Mouse (Mus musculus): Measurements from ENCODE around the gene Ctnnal1. TPM values are rescaled to one million over a fixed set of nuclear protein-coding genes. Genes with fewer than 3 reads are reported as not detected.

Ctnnal1 gene
- polyA plus RNA-seq, 1 experiment from 2014 or later, result 25.6 TPM

DNA sequence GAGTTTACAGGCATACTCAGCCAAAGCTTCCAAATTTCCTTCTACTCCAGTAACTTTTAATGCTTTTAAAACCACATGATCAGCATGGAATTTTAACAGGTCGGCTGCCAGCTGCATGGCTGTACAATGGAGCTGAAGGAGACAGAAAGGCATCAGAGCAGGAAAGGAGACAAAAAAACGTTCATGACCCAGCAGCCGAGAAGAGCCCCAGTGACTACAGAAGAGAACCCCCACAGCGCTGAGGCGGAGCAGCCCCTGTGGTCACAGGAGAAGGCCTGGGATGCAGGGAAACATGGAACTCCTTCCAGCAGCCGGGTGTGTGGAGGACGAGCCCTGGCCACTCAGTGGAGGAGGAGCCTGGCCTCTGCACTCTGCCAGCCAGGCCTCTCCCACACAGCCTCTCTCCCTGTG, 35.5 kb downstream of the Ctnnal1 start:
- H3K9ac ChIP-seq, result no peak overlapping the region
- WGBS, result 71% methylated on average over 7 of the region's 7 CpGs
- no peak overlapping the region for H3K4me3 ChIP-seq (replicated peaks)
- no peaks in the 10 kb centered on the region for H3K27me3 ChIP-seq (replicated peaks)
- no peaks in the 10 kb centered on the region for H3K4me1 ChIP-seq (replicated peaks)
- no peaks in the 10 kb centered on the region for H3K9me3 ChIP-seq
- no peak for ATAC-seq
- no peak overlapping the region for H3K27ac ChIP-seq
- H3K36me3 ChIP-seq, result no peaks in the 10 kb centered on the region; the same call in 1 of the 2 replicates
- no peak overlapping the region for H3K4me2 ChIP-seq (replicated peaks)

DNA sequence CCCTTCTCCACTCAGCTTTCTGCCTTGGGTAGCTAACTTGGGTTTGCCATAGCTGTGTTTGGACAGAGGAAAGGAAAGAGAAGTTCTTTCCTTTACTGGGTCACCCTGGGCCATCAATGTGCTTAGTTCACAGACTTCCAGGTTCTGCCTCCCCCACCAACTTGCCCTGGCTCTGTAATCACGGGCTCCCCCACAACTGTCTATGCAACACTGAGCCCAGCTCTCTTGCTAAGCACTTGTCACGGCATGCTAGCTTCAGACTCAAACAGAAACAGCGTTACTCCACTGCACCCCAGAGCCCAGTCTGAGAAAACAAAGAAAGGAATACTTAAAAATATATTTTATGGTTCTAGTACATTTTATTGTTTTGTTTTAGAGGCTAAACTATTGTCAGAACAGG, 36.1 kb downstream of the Ctnnal1 start:
- WGBS, result 83% methylated on average over 3 of the region's 3 CpGs
- no peaks in the 10 kb centered on the region for H3K9me3 ChIP-seq
- H3K9ac ChIP-seq, result no peak overlapping the region
- no peak overlapping the region for H3K4me3 ChIP-seq (replicated peaks)
- no peak overlapping the region for H3K4me2 ChIP-seq (replicated peaks)
- ATAC-seq, result no peak
- no peak overlapping the region for H3K27ac ChIP-seq
- no peaks in the 10 kb centered on the region; the same call in 1 of the 2 replicates for H3K36me3 ChIP-seq
- no peaks in the 10 kb centered on the region for H3K4me1 ChIP-seq (replicated peaks)
- H3K27me3 ChIP-seq (replicated peaks), result no peaks in the 10 kb centered on the region

DNA sequence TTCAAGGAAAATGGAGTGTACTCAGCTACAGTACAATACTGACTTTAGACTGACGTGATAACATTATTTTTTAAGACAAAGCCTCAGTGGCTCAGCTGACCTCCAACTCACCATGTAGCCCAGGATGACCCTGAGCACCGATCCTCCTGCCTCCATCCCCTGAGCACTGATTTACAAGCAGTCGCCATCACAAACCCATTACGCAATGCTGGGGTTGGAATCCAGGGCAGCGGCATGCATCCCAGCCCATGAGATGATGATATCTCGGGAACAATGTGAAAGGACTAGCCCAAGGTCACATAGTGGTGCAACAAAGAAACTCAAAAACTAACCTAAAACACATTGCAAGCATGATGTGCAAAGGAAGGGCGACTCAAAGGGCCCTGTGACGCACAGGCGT, 40.8 kb downstream of the Ctnnal1 start:
- 93% methylated on average over 9 of the region's 9 CpGs for WGBS
- no peaks in the 10 kb centered on the region; the same call in 1 of the 2 replicates for H3K36me3 ChIP-seq
- H3K27ac ChIP-seq, result no peak overlapping the region
- ATAC-seq, result no peak
- H3K4me1 ChIP-seq (replicated peaks), result no peaks in the 10 kb centered on the region
- H3K9me3 ChIP-seq, result no peaks in the 10 kb centered on the region
- no peak overlapping the region for H3K9ac ChIP-seq
- no peaks in the 10 kb centered on the region for H3K27me3 ChIP-seq (replicated peaks)
- H3K4me3 ChIP-seq (replicated peaks), result no peak overlapping the region
- no peak overlapping the region for H3K4me2 ChIP-seq (replicated peaks)

DNA sequence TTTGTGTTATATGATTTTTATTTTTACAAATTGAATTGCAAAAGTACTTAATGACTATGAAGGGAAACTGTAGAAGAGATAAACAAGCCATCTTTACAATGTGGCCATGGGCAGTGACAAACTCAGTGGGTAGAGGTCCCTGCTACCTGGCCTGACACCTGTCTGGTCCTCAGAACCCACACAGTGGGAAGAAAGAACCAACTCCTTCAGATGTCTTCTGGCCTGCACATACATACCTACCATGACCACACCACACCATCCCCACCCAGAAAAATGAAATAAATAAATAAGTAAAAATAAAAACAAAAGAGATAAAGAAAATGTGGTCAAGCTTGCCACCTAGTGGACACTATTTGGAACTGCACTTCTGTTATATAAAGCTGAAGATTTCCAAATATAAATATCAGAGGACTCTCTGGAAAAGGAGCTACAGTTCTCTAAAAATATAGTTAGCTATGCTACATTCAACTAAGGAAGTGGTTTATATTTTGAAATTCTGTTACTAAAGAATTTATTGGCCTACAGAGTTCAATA, 44.9 kb downstream of the Ctnnal1 start:
- Histone ChIP-seq H3K4me2 (replicated peaks) (no peak overlapping the region), H3K36me3 (no peaks in the 10 kb centered on the region), H3K27ac (no peak overlapping the region), H3K9me3 (no peaks in the 10 kb centered on the region), H3K4me1 (replicated peaks) (no peaks in the 10 kb centered on the region), H3K9ac (no peak overlapping the region), H3K27me3 (replicated peaks) (no peaks in the 10 kb centered on the region), H3K4me3 (replicated peaks) (no peak overlapping the region)
- no peak for ATAC-seq

DNA sequence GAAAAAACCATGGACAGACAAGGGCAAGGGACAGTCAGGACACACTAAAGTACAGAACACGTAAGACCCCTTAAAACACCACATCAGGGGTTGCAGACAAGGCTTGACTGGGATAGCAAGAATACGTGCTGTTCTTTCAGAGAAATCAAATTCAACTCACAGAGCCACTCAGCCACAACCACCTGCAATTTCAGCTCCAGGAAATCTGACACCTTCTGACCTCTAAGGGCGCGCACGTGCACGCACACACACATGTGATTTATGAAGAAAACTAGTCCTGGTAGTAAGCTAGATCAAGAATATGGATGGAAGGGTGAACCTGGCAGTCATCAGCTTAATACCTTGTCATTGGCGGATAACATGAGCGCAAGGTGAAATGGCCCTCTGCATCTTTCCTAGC, 49.9 kb downstream of the Ctnnal1 start:
- no peak overlapping the region for H3K9ac ChIP-seq
- no peaks in the 10 kb centered on the region for H3K9me3 ChIP-seq
- no peak overlapping the region for H3K27ac ChIP-seq
- ATAC-seq, result no peak
- no peaks in the 10 kb centered on the region for H3K36me3 ChIP-seq
- 73% methylated on average over 8 of the region's 8 CpGs for WGBS
- H3K4me1 ChIP-seq (replicated peaks), result no peaks in the 10 kb centered on the region
- H3K27me3 ChIP-seq (replicated peaks), result no peaks in the 10 kb centered on the region
- H3K4me3 ChIP-seq (replicated peaks), result no peak overlapping the region
- H3K4me2 ChIP-seq (replicated peaks), result no peak overlapping the region

DNA sequence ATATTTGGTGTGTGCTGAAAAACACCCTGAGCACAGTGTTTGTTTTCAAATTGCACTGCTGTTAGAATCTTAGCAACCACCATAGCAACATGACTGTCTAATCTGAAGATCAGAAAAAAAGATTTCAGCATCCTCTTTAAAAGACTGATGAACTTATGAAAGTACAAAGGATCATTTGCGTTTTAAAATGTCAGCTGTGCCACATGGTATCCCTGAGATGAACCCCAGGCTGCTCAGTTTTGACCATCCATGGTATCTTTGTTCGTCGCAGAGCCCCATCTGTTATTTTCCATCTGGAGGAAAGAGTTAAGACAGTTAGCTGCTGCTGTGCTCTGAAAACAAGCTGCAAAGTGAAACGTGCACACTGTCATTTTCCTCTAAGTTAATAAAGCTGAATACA, 52.9 kb downstream of the Ctnnal1 start:
- H3K9ac ChIP-seq, result no peak overlapping the region
- no peak overlapping the region for H3K27ac ChIP-seq
- H3K4me3 ChIP-seq (replicated peaks), result no peak overlapping the region
- no peaks in the 10 kb centered on the region for H3K4me1 ChIP-seq (replicated peaks)
- H3K4me2 ChIP-seq (replicated peaks), result no peak overlapping the region
- H3K36me3 ChIP-seq, result no peaks in the 10 kb centered on the region
- no peaks in the 10 kb centered on the region for H3K9me3 ChIP-seq
- no peak for ATAC-seq
- WGBS, result 59% methylated on average over 4 of the region's 4 CpGs
- no peaks in the 10 kb centered on the region for H3K27me3 ChIP-seq (replicated peaks)

DNA sequence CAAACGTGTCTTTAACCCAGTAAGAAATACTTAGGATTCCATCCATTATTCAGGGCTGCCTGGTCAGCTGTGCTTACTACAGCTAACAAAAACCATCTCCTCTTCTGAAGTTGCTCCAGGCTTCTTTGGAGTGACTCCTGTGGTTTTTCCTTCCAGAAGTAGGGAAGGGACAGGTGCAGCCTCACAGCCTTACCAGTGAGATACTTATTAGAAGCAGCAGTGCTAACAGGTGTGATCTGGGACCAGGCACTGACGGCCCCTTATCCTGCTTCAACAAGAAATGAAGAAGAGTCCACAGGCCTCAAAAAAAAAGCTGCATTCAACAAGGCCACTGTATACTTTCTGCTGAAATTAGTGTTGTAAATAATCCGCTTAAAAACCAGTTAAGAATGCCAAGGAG, 53.3 kb downstream of the Ctnnal1 start:
- H3K4me1 ChIP-seq (replicated peaks), result no peaks in the 10 kb centered on the region
- no peak overlapping the region for H3K9ac ChIP-seq
- H3K27ac ChIP-seq, result no peak overlapping the region
- no peaks in the 10 kb centered on the region for H3K9me3 ChIP-seq
- no peak overlapping the region for H3K4me3 ChIP-seq (replicated peaks)
- ATAC-seq, result no peak
- H3K27me3 ChIP-seq (replicated peaks), result no peaks in the 10 kb centered on the region
- H3K4me2 ChIP-seq (replicated peaks), result no peak overlapping the region
- 65% methylated on average over 3 of the region's 3 CpGs for WGBS
- peaks cover 3% of the 10 kb centered on the region; the same call in 1 of the 2 replicates for H3K36me3 ChIP-seq

DNA sequence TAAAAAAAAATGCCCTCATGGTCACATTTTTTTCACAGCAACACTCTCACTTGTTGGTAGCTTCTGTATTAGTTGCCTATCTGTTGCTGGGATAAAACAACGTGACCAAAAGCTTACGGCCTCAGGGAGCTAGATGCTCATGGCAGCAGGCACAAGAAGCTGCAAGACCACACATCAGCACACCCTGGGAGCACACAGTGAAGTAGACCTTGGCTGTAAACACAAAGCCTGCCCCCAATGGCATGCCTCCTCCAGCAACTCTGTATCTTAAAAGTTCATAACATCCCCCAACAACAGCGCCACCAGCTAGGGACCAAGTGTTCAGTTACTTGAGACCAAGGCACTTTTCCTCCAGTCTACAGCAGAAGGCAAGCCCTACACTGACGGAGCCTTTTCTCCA, 55.9 kb downstream of the Ctnnal1 start:
- peaks cover 8% of the 10 kb centered on the region; the same call in 1 of the 2 replicates for H3K36me3 ChIP-seq
- WGBS, result 69% methylated on average over 4 of the region's 4 CpGs

DNA sequence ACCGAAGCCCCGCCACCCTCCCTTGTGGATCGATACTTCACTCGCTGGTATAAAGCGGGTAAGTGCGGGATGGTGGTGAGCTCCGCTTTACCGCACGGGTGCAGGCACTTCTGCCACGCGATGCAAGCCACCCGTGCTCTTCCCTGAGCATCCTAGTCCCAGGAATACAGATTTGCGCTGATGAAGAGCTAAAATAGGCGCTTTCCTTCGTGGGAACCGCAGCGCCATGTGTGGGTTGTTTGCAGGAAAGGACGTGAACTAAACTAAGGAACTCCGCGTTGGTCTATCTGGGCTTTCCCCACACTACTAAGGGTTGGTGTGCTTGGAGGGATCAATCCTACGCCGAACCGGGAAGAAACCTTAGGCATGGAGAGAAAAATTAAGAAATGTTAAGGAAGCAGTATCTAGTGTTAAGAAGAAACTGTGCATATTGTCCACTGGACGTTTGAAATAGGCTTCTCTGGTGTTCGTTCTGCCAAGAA, 62.3 kb downstream of the Ctnnal1 start:
- WGBS, result 1% methylated on average over 25 of the region's 25 CpGs
- H3K9me3 ChIP-seq, result no peaks in the 10 kb centered on the region
- H3K27me3 ChIP-seq (replicated peaks), result no peaks in the 10 kb centered on the region
- peaks cover 11% of the 10 kb centered on the region; the same call in 1 of the 2 replicates for H3K36me3 ChIP-seq
- peak overlapping the region; percentile 81 for H3K4me3 ChIP-seq (replicated peaks)
- H3K4me1 ChIP-seq (replicated peaks), result peaks cover 20% of the 10 kb centered on the region
- H3K27ac ChIP-seq, result peak overlapping the region; percentile 74; the same call in 1 of the 2 replicates
- peak overlapping the region; percentile 70 for H3K9ac ChIP-seq
- ATAC-seq, result peak; percentile 44
- H3K4me2 ChIP-seq (replicated peaks), result peak overlapping the region; percentile 81

More for the DNA sequence above, 55.9 kb downstream of the Ctnnal1 start:
- H3K4me2 ChIP-seq (replicated peaks), result no peak overlapping the region
- H3K4me3 ChIP-seq (replicated peaks), result no peak overlapping the region
- no peaks in the 10 kb centered on the region for H3K4me1 ChIP-seq (replicated peaks)
- no peak for ATAC-seq
- no peak overlapping the region for H3K9ac ChIP-seq
- H3K9me3 ChIP-seq, result no peaks in the 10 kb centered on the region
- H3K27ac ChIP-seq, result no peak overlapping the region
- H3K27me3 ChIP-seq (replicated peaks), result no peaks in the 10 kb centered on the region

DNA sequence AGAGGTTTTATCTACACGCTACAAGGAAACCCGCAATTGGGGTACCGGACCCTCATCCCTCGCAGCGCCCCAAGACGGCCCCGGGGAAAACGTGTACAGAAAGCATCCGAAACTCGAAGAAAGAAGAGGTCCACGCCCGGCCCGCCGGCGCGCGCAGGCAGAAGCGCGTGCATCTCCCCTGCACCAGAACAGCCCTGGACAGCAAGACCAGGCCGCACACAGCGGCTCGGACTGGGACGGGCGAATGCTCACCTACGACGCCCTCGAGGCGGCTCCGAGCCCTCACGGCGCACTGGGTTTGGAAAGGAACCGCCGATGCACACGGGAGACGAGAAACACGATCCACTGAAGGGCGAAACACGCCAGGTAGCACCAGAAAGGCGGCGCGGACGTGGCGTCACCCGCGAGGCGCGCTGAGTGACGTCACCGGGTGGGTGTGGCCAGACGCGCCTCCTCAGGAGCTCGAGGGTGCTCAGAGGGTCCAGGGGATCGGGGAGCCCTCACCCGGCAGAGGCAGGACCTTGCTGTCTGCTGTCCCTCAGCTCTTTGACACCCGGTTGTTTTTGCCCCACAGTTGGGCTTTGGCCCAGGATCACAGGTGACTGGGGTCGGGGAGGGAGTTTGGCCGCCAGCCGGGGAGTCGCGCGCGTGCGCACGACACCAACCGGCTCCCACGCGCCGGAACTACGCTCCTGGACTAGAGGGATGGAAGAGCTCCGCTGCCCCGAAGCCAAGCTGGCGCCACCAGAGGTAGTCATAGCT, 62.9 kb downstream of the Ctnnal1 start, which contains the start of the genes Elp1 and Fam206a:
TSS of gene Elp1 (minus strand) at position 425 of the 762 bp plus-strand sequence.
TSS of gene Fam206a (plus strand) at position 439 of the 762 bp plus-strand sequence.
- peak; percentile 99 for ATAC-seq
- Histone ChIP-seq H3K27ac (peak within 1 kb of the TSS; percentile 74), H3K4me2 (replicated peaks) (peak within 1 kb of the TSS; percentile 81), H3K9ac (peak within 1 kb of the TSS; percentile 70), H3K27me3 (replicated peaks) (no peaks in the 10 kb centered on the region), H3K4me3 (replicated peaks) (peak within 1 kb of the TSS; percentile 81), H3K36me3 (peaks cover 14% of the 10 kb centered on the region; the same call in 1 of the 2 replicates), H3K9me3 (no peaks in the 10 kb centered on the region), H3K4me1 (replicated peaks) (peaks cover 20% of the 10 kb centered on the region)
- under 1% methylated on average over 72 of the region's 72 CpGs for WGBS

DNA sequence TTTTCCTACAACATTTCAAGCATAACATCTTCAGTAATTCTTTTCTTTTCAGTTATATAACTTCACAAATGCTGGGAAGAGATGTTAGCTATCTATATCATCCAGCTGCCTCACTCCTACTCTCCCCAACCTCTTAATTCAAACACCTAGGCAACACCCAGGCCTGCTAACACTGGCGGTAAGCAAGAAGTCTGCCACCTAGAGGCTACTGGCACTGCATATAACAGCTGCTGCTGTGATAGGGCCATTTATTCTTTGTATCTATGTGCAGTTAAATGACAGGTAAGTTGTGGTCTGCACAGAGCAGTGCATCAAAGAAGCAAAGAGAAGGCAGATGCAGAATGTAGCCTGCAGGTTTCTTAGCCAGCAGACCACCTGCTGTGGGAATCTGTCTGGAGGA, 73.6 kb downstream of the Ctnnal1 start:
- Histone ChIP-seq H3K4me2 (replicated peaks) (no peak overlapping the region), H3K4me1 (replicated peaks) (no peaks in the 10 kb centered on the region), H3K4me3 (replicated peaks) (no peak overlapping the region), H3K9ac (no peak overlapping the region), H3K36me3 (peaks cover 67% of the 10 kb centered on the region), H3K27me3 (replicated peaks) (no peaks in the 10 kb centered on the region), H3K9me3 (no peaks in the 10 kb centered on the region), H3K27ac (no peak overlapping the region)
- 41% methylated on average over 1 of the region's 1 CpGs for WGBS
- no peak for ATAC-seq

DNA sequence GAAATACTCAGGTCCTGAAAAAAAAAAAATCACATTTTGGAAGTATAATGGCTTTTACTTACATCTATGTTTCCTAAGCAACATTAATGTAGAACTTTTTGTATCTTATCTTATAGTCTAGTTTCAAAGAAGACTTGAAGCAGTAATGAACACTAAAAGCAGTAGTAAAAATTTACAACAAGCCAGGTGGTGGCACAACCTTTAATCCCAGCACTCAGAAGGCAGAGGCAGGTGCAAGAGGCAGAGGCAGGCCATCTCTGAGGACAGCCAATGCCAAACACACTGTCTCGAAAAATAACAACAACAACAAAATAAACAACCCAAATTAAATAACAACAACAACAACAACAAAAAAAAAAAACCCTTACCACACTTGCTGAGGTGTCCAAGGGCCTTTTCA, 93.9 kb downstream of the Ctnnal1 start:
- Histone ChIP-seq H3K9me3 (no peaks in the 10 kb centered on the region), H3K4me1 (replicated peaks) (no peaks in the 10 kb centered on the region), H3K4me2 (replicated peaks) (no peak overlapping the region), H3K27me3 (replicated peaks) (no peaks in the 10 kb centered on the region), H3K9ac (no peak overlapping the region), H3K27ac (no peak overlapping the region), H3K36me3 (peaks cover 52% of the 10 kb centered on the region), H3K4me3 (replicated peaks) (no peak overlapping the region)
- WGBS, result 71% methylated on average over 1 of the region's 1 CpGs
- peak; percentile 60; the same call in 1 of the 2 replicates for ATAC-seq

Data from intestine, embryonic 15.5 days (tissue).